Mouse (Mus musculus) MEL (cell line): ENCODE measurements around the gene Chrna9. TPM values are rescaled to one million over a fixed set of nuclear protein-coding genes. Genes with fewer than 3 reads are reported as not detected.

Experiments
- DNase-seq: peaks from one replicate; pipeline ENCODE4 v3.0.0; 2011; ENCODE audit warnings: low read depth, low spot score
- H3K27ac ChIP-seq: 2 replicates; pipeline ENCODE4 v1.5.1; 2012; ENCODE audit warnings: low read depth, mild to moderate bottlenecking, control low read depth, low read length, moderate library complexity; ENCODE audit not compliant: control insufficient read depth
- H3K27me3 ChIP-seq, 2 experiments: fragments of 150-350 bp in 1 of 2; sonication (generic) in 1 of 2; 2 replicates each; pipeline ENCODE4 v1.6.1; 2012; ENCODE audit warnings: low read length in 2 of 2, mild to moderate bottlenecking in 2 of 2, improper control_type of control experiment in 1 of 2, moderate library complexity in 1 of 2; ENCODE audit not compliant: insufficient read depth in 2 of 2, control insufficient read depth in 1 of 2
- H3K36me3 ChIP-seq, 2 experiments: 2 replicates each; pipeline ENCODE4 v1.6.1; 2012 to 2014; ENCODE audit warnings: low read length in 2 of 2, improper control_type of control experiment in 1 of 2, inconsistent platforms in 1 of 2, mild to moderate bottlenecking in 1 of 2; ENCODE audit not compliant: insufficient read depth in 2 of 2, control insufficient read depth in 1 of 2
- H3K4me1 ChIP-seq, 2 experiments: fragments of 150-350 bp in 1 of 2; sonication (generic) in 1 of 2; 2 replicates each; pipeline ENCODE4 v1.6.1; 2012; ENCODE audit warnings: low read length in 2 of 2, improper control_type of control experiment in 1 of 2, mild to moderate bottlenecking in 1 of 2; ENCODE audit not compliant: insufficient read depth in 2 of 2, control insufficient read depth in 1 of 2
- H3K4me3 ChIP-seq, 2 experiments: fragments of 150-350 bp in 1 of 2; sonication (generic) in 1 of 2; 2 replicates each; pipeline ENCODE4 v1.5.1; 2012; ENCODE audit warnings: low read depth in 2 of 2, low read length in 2 of 2, mild to moderate bottlenecking in 2 of 2, moderate library complexity in 2 of 2, control low read depth in 1 of 2, improper control_type of control experiment in 1 of 2; ENCODE audit not compliant: control insufficient read depth in 1 of 2, insufficient read depth in 1 of 2
- H3K79me2 ChIP-seq: 2 replicates; pipeline ENCODE4 v1.6.1; 2012; ENCODE audit warnings: mild to moderate bottlenecking, low read length, moderate library complexity; ENCODE audit not compliant: control insufficient read depth, poor library complexity, insufficient read depth
- H3K9ac ChIP-seq: 2 replicates; pipeline ENCODE4 v1.6.1; 2012; ENCODE audit warnings: low read depth, mild to moderate bottlenecking, control low read depth, low read length, moderate library complexity; ENCODE audit not compliant: control insufficient read depth, poor library complexity, severe bottlenecking
- H3K9me3 ChIP-seq: fragments of 150-350 bp; sonication (generic); replicated peaks from 2 replicates; pipeline ENCODE4 v1.6.1; 2012; ENCODE audit warnings: mild to moderate bottlenecking, low read length, improper control_type of control experiment, moderate library complexity; ENCODE audit not compliant: insufficient read depth
- BHLHE40 ChIP-seq: IDR thresholded peaks from 2 replicates; pipeline ENCODE4 v1.6.1; 2012; ENCODE audit warnings: low read depth, mild to moderate bottlenecking, inconsistent platforms, low read length, improper control_type of control experiment, borderline replicate concordance
- CHD2 ChIP-seq: IDR thresholded peaks from 2 replicates; pipeline ENCODE4 v1.6.1; 2011; ENCODE audit warnings: low read length, improper control_type of control experiment
- CTCF ChIP-seq, 3 experiments: IDR thresholded peaks in 2 of 3; conservative IDR thresholded peaks in 1 of 3; 2 replicates each; pipeline ENCODE4 v1.5.1; 2011 to 2012; ENCODE audit warnings: low read length in 3 of 3, low read depth in 2 of 3, mild to moderate bottlenecking in 2 of 3, improper control_type of control experiment in 1 of 3, inconsistent platforms in 1 of 3, mixed read lengths in 1 of 3, moderate library complexity in 1 of 3; ENCODE audit not compliant: control insufficient read depth in 1 of 3, insufficient read depth in 1 of 3, poor library complexity in 1 of 3, severe bottlenecking in 1 of 3
- E2F4 ChIP-seq: IDR thresholded peaks from 2 replicates; pipeline ENCODE4 v1.6.1; 2011; ENCODE audit warnings: low read depth, low read length, improper control_type of control experiment, borderline replicate concordance
- ELF1 ChIP-seq: IDR thresholded peaks from 2 replicates; pipeline ENCODE4 v1.6.1; 2014; ENCODE audit warnings: low read depth, mild to moderate bottlenecking, inconsistent platforms, low read length, improper control_type of control experiment, moderate library complexity
- EP300 ChIP-seq, 2 experiments: IDR thresholded peaks; 2 replicates each; pipeline ENCODE4 v1.6.1; 2011; ENCODE audit warnings: improper control_type of control experiment in 2 of 2, low read length in 2 of 2, low read depth in 1 of 2, mild to moderate bottlenecking in 1 of 2
- ETS1 ChIP-seq: IDR thresholded peaks from 2 replicates; pipeline ENCODE4 v1.6.1; 2012; ENCODE audit warnings: low read depth, mild to moderate bottlenecking, inconsistent platforms, low read length, improper control_type of control experiment, moderate library complexity
- GABPA ChIP-seq: IDR thresholded peaks from 2 replicates; pipeline ENCODE4 v1.6.1; 2012; ENCODE audit warnings: low read depth, mild to moderate bottlenecking, inconsistent platforms, low read length, improper control_type of control experiment, moderate library complexity
- GATA1 ChIP-seq: IDR thresholded peaks from 2 replicates; pipeline ENCODE4 v1.6.1; 2011; ENCODE audit warnings: low read depth, low read length, improper control_type of control experiment
- JUND ChIP-seq: IDR thresholded peaks from 2 replicates; pipeline ENCODE4 v1.6.1; 2011; ENCODE audit warnings: low read depth, mild to moderate bottlenecking, improper control_type of control experiment, low read length
- MAFK ChIP-seq: IDR thresholded peaks from 2 replicates; pipeline ENCODE4 v1.6.1; 2011; ENCODE audit warnings: low read depth, mild to moderate bottlenecking, low read length, improper control_type of control experiment, borderline replicate concordance
- MAX ChIP-seq: IDR thresholded peaks from 2 replicates; pipeline ENCODE4 v1.6.1; 2011; ENCODE audit warnings: low read length, improper control_type of control experiment
- MEF2A ChIP-seq: IDR thresholded peaks from 2 replicates; pipeline ENCODE4 v1.6.1; 2014; ENCODE audit warnings: low read depth, mild to moderate bottlenecking, inconsistent platforms, low read length, improper control_type of control experiment; ENCODE audit not compliant: poor library complexity, insufficient replicate concordance, severe bottlenecking; ENCODE audit errors: extremely low read depth
- MYB ChIP-seq: IDR thresholded peaks from 2 replicates; pipeline ENCODE4 v1.6.1; 2011; ENCODE audit warnings: mild to moderate bottlenecking, low read depth, low read length, improper control_type of control experiment
- MYC ChIP-seq: IDR thresholded peaks from 2 replicates; pipeline ENCODE4 v1.6.1; 2011; ENCODE audit warnings: low read depth, mild to moderate bottlenecking, low read length, improper control_type of control experiment, moderate library complexity
- NELFE ChIP-seq: IDR thresholded peaks from 2 replicates; pipeline ENCODE4 v1.6.1; 2011; ENCODE audit warnings: low read depth, low read length, improper control_type of control experiment
- NRF1 ChIP-seq: IDR thresholded peaks from 2 replicates; pipeline ENCODE4 v1.6.1; 2014; ENCODE audit warnings: low read depth, mild to moderate bottlenecking, inconsistent platforms, low read length, improper control_type of control experiment, moderate library complexity; ENCODE audit not compliant: poor library complexity, insufficient read depth, severe bottlenecking
- POLR2AphosphoS2 ChIP-seq: IDR thresholded peaks from 2 replicates; pipeline ENCODE4 v1.6.1; 2011; ENCODE audit warnings: low read length, improper control_type of control experiment
- POLR2AphosphoS5 ChIP-seq: IDR thresholded peaks from 2 replicates; pipeline ENCODE4 v1.6.1; 2012; ENCODE audit warnings: low read depth, borderline replicate concordance, mild to moderate bottlenecking, inconsistent platforms, low read length, moderate library complexity, mixed read lengths
- RAD21 ChIP-seq: IDR thresholded peaks from 2 replicates; pipeline ENCODE4 v1.6.1; 2011; ENCODE audit warnings: mild to moderate bottlenecking, low read depth, low read length, improper control_type of control experiment
- SMC3 ChIP-seq: IDR thresholded peaks from 2 replicates; pipeline ENCODE4 v1.6.1; 2011; ENCODE audit warnings: low read depth, low read length, improper control_type of control experiment
- TBP ChIP-seq: IDR thresholded peaks from 2 replicates; pipeline ENCODE4 v1.8.0; 2011; ENCODE audit warnings: low read depth, low read length, improper control_type of control experiment
- TCF12 ChIP-seq: IDR thresholded peaks from 2 replicates; pipeline ENCODE4 v1.6.1; 2014; ENCODE audit warnings: low read depth, mild to moderate bottlenecking, inconsistent platforms, low read length, improper control_type of control experiment, moderate library complexity
- USF1 ChIP-seq: IDR thresholded peaks from 2 replicates; pipeline ENCODE4 v1.6.1; 2014; ENCODE audit warnings: low read depth, mild to moderate bottlenecking, inconsistent platforms, low read length, improper control_type of control experiment, moderate library complexity
- ZC3H11A ChIP-seq: IDR thresholded peaks from 2 replicates; pipeline ENCODE4 v1.6.1; 2012; ENCODE audit warnings: low read depth, mild to moderate bottlenecking, inconsistent platforms, low read length, improper control_type of control experiment
- ZMIZ1 ChIP-seq: IDR thresholded peaks from 2 replicates; pipeline ENCODE4 v1.6.1; 2012; ENCODE audit warnings: low read depth, mild to moderate bottlenecking, inconsistent platforms, low read length, improper control_type of control experiment, moderate library complexity
- polyA plus RNA-seq, 2 experiments: library from polyadenylated mRNA; stranded (reverse) in 1 of 2; unstranded in 1 of 2; fragments of >175 nt in 1 of 2; fragments of >200 nt in 1 of 2; gene quantifications; 2 replicates each; pipeline versions ENCODE4 v1.2.1 to v1.2.4; 2012; ENCODE audit warnings: low replicate concordance in 2 of 2, low read depth in 1 of 2; ENCODE audit not compliant: insufficient read length in 2 of 2, insufficient read depth in 1 of 2, missing spikeins in 1 of 2
- total RNA-seq: library from RNA; depleted of rRNA; stranded (reverse); fragments of 300-350 nt; gene quantifications from 2 replicates; pipeline ENCODE4 v1.2.3, GENCODE M21; 2012

Gene Chrna9
- total and polyA plus RNA-seq, 3 experiments: not detected

GRCm38 (mm10) chr5:65908751-65909150, 26.0 kb upstream of the Chrna9 start (continued):
- TF ChIP-seq CTCF (IDR thresholded peaks at IDR 0.05 in 2 of 3, conservative IDR thresholded peaks at IDR 0.05 in 1 of 3; ENCODE audit: control insufficient read depth in 1 of 3, insufficient read depth in 1 of 3, low read depth in 2 of 3, low read length in 3 of 3, poor library complexity in 1 of 3, severe bottlenecking in 1 of 3) (no peak), ZMIZ1 (no peak), EP300 (IDR thresholded peaks at IDR 0.05; ENCODE audit: low read depth in 1 of 2, low read length in 2 of 2) (no peak), GABPA (no peak)

- H3K27ac ChIP-seq: no peak overlapping the region
- H3K9me3 ChIP-seq: no peaks in the 10 kb centered on the region
- no peak for TF ChIP-seq NRF1
- TF ChIP-seq ETS1: no peak
- no peak for TF ChIP-seq GATA1
- no peak for TF ChIP-seq MYC
- no peak for TF ChIP-seq MAFK
- TF ChIP-seq JUND: no peak
- no peak for TF ChIP-seq ELF1
- no peak for TF ChIP-seq GABPA
- no peak for TF ChIP-seq MAX
- no peak for TF ChIP-seq TCF12
- no peak for TF ChIP-seq MEF2A
- TF ChIP-seq BHLHE40: no peak
- TF ChIP-seq RAD21: no peak
- no peak for TF ChIP-seq SMC3
- TF ChIP-seq POLR2AphosphoS2: no peak
- no peak for TF ChIP-seq E2F4
- TF ChIP-seq TBP: no peak
These were observed 25.4 kb upstream of the Chrna9 start for GRCm38 (mm10) chr5:65909321-65909720.

GRCm38 (mm10) chr5:65910398-65910797, 24.3 kb upstream of the Chrna9 start:
- Histone ChIP-seq H3K27me3 (no peaks in the 10 kb centered on the region), H3K9me3 (no peaks in the 10 kb centered on the region), H3K9ac (no peak overlapping the region), H3K36me3 (no peaks in the 10 kb centered on the region), H3K79me2 (no peaks in the 10 kb centered on the region), H3K27ac (no peak overlapping the region), H3K4me1 (peaks cover 0 to 3% of the 10 kb centered on the region in 2 experiments; a peak in 2 of 4 replicates), H3K4me3 (no peak overlapping the region)
- no peak for DNase-seq
- TF ChIP-seq CHD2: no peak
- TF ChIP-seq MAFK: no peak
- TF ChIP-seq MYB: no peak
- no peak for TF ChIP-seq JUND
- no peak for TF ChIP-seq USF1
- no peak for TF ChIP-seq NELFE
- TF ChIP-seq CTCF (IDR thresholded peaks at IDR 0.05 in 2 of 3, conservative IDR thresholded peaks at IDR 0.05 in 1 of 3; ENCODE audit: control insufficient read depth in 1 of 3, insufficient read depth in 1 of 3, low read depth in 2 of 3, low read length in 3 of 3, poor library complexity in 1 of 3, severe bottlenecking in 1 of 3): no peak
- TF ChIP-seq TBP: no peak
- TF ChIP-seq ZC3H11A: no peak
- no peak for TF ChIP-seq POLR2AphosphoS5
- TF ChIP-seq SMC3: no peak
- no peak for TF ChIP-seq EP300 (IDR thresholded peaks at IDR 0.05; ENCODE audit: low read depth in 1 of 2, low read length in 2 of 2)
- TF ChIP-seq BHLHE40: no peak

More at GRCm38 (mm10) chr5:65909321-65909720, 25.4 kb upstream of the Chrna9 start:
- DNase-seq: no peak
- H3K9ac ChIP-seq: no peak overlapping the region
- no peaks in the 10 kb centered on the region for H3K79me2 ChIP-seq
- H3K36me3 ChIP-seq: no peaks in the 10 kb centered on the region
- H3K27me3 ChIP-seq: no peaks in the 10 kb centered on the region
- H3K4me1 ChIP-seq: peaks cover 0 to 3% of the 10 kb centered on the region in 2 experiments; a peak in 2 of 4 replicates
- no peak overlapping the region for H3K4me3 ChIP-seq
